Mouse (Mus musculus) liver, postnatal 0 days (tissue): ENCODE measurements at regions not wholly inside any gene's neighbourhood (a gene's known extent, or its start where the extent isn't known, plus 50 kb on each side); places are given as distances from the start of the nearest gene placed in this dataset.

Source experiments
- CTCF ChIP-seq: sonication (generic); IDR thresholded peaks from 2 replicates; pipeline ENCODE4 v1.5.1; 2016; ENCODE audit warnings: antibody characterized with exemption, low read depth
- EP300 ChIP-seq: IDR thresholded peaks from 2 replicates; pipeline ENCODE4 v1.6.1; 2016; ENCODE audit warnings: antibody characterized with exemption, low read depth, mild to moderate bottlenecking

GRCm38 (mm10) chr8:116366706-116367105, 138.1 kb upstream of the Dynlrb2 start:
- TF ChIP-seq EP300 = no peak
- TF ChIP-seq CTCF = no peak
